Mouse (Mus musculus) heart, embryonic 15.5 days (tissue): Measurements from ENCODE around the gene Olfr141. TPM values are rescaled to one million over a fixed set of nuclear protein-coding genes. Genes with fewer than 3 reads are reported as not detected.

ENCODE experiments used
- ATAC-seq: fragments of 200-750 bp; cut with Nextera tagmentation; replicated peaks from 2 replicates; pipeline ENCODE4 v1.8.0; 2017; ENCODE audit warnings: low read depth, moderate TSS enrichment; ENCODE audit not compliant: insufficient number of reproducible peaks, insufficient read depth, low FRiP score
- H3K27ac ChIP-seq: fragments of 300-500 bp; sonication (generic); 2 replicates; pipeline ENCODE4 v1.5.1; 2015; ENCODE audit warnings: mild to moderate bottlenecking, inconsistent platforms
- H3K27me3 ChIP-seq: fragments of 300-500 bp; sonication (generic); 2 replicates; pipeline ENCODE4 v1.6.1; 2015; ENCODE audit warnings: inconsistent platforms
- H3K36me3 ChIP-seq: fragments of 300-500 bp; sonication (generic); 2 replicates; pipeline ENCODE4 v1.6.1; 2015; ENCODE audit warnings: mild to moderate bottlenecking, inconsistent platforms
- H3K4me1 ChIP-seq: fragments of 300-500 bp; sonication (generic); replicated peaks from 2 replicates; pipeline ENCODE4 v1.6.1; 2015; ENCODE audit warnings: inconsistent platforms
- H3K4me2 ChIP-seq: fragments of 300-500 bp; sonication (generic); 2 replicates; pipeline ENCODE4 v1.6.1; 2015; ENCODE audit warnings: inconsistent platforms, mild to moderate bottlenecking, moderate library complexity
- H3K4me3 ChIP-seq: fragments of 300-500 bp; sonication (generic); 2 replicates; pipeline ENCODE4 v1.5.1; 2015; ENCODE audit warnings: mild to moderate bottlenecking, inconsistent platforms
- H3K9ac ChIP-seq: fragments of 300-500 bp; sonication (generic); 2 replicates; pipeline ENCODE4 v1.6.1; 2015; ENCODE audit warnings: mild to moderate bottlenecking, inconsistent platforms
- H3K9me3 ChIP-seq: fragments of 300-500 bp; sonication (generic); replicated peaks from 2 replicates; pipeline ENCODE4 v1.6.1; 2016; ENCODE audit warnings: inconsistent platforms
- WGBS: fragments of 180-500 bp; shearing (Covaris S2); methylation state at CpG from one replicate; pipeline ENCODE4 v1.1.7; 2015; ENCODE audit warnings: mixed read lengths; 5-methylcytosine and 5-hydroxymethylcytosine counted together
- polyA plus RNA-seq: library from polyadenylated mRNA; unstranded; fragments of >200 nt; fragmentation: Nextera tagmentation; extraction: Ambion mirVana; gene quantifications from 2 replicates; pipeline ENCODE4 v1.2.1, GENCODE M21; 2015

Gene Olfr141
- not detected in 2 replicates for polyA plus RNA-seq

GRCm38 (mm10) chr2:86809918-86810317 lies at the start of gene Olfr141:
Gene Olfr141, minus strand, starts transcription at chr2:86810018.
- Histone ChIP-seq H3K36me3 (no peaks in the 10 kb centered on the region), H3K9me3 (no peaks in the 10 kb centered on the region), H3K27me3 (no peaks in the 10 kb centered on the region), H3K4me2 (no peak within 1 kb of the TSS), H3K27ac (no peak within 1 kb of the TSS), H3K9ac (no peak within 1 kb of the TSS), H3K4me3 (no peak within 1 kb of the TSS), H3K4me1 (no peaks in the 10 kb centered on the region)
- ATAC-seq, result no peak

GRCm38 (mm10) chr2:86851596-86851995 lies 41.8 kb upstream of the Olfr141 start, which contains the start of gene Olfr1095:
Gene Olfr1095, minus strand, starts transcription at chr2:86851696.
- H3K4me3 ChIP-seq, result no peak within 1 kb of the TSS
- H3K36me3 ChIP-seq, result no peaks in the 10 kb centered on the region
- ATAC-seq, result no peak
- H3K27me3 ChIP-seq, result no peaks in the 10 kb centered on the region
- H3K4me2 ChIP-seq, result no peak within 1 kb of the TSS
- no peaks in the 10 kb centered on the region for H3K9me3 ChIP-seq
- H3K27ac ChIP-seq, result no peak within 1 kb of the TSS
- no peaks in the 10 kb centered on the region for H3K4me1 ChIP-seq
- WGBS, result 84% methylated on average over 3 of the region's 3 CpGs
- H3K9ac ChIP-seq, result no peak within 1 kb of the TSS

DNA sequence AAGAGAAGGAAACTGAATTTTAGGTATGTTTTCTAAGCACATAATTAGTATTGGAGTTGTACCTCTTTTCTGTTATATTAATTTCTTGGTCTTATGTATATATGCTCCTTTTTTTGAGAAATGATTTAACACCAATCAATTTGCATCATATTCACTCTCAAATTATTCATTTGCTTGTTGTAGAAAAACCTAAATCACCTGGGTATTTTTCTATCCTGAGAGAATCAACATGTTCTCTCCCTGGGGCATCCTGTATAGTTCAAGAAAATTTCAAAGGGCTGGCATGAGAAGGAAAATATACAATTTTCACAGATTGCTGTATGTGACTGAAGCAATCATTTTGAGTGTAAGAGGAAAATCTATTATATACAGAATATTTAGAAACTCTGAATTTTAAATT lies 14.5 kb upstream of the Olfr141 start, which contains the start of gene Olfr1094:
TSS of gene Olfr1094 (plus strand) at position 301 of the 400 bp plus-strand sequence.
- Histone ChIP-seq H3K4me1 (no peaks in the 10 kb centered on the region), H3K4me2 (no peak within 1 kb of the TSS), H3K9me3 (no peaks in the 10 kb centered on the region), H3K9ac (no peak within 1 kb of the TSS), H3K27ac (no peak within 1 kb of the TSS), H3K4me3 (no peak within 1 kb of the TSS), H3K36me3 (no peaks in the 10 kb centered on the region), H3K27me3 (no peaks in the 10 kb centered on the region)
- no peak for ATAC-seq

GRCm38 (mm10) chr2:86782179-86782578 lies 27.6 kb downstream of the Olfr141 start, which contains the start of gene Olfr1093:
Gene Olfr1093, plus strand, starts transcription at chr2:86782479.
- no peak within 1 kb of the TSS for H3K9ac ChIP-seq
- no peak within 1 kb of the TSS for H3K27ac ChIP-seq
- H3K9me3 ChIP-seq, result no peaks in the 10 kb centered on the region
- 61% methylated on average over 2 of the region's 2 CpGs for WGBS
- no peaks in the 10 kb centered on the region for H3K27me3 ChIP-seq
- H3K4me1 ChIP-seq, result no peaks in the 10 kb centered on the region
- H3K4me3 ChIP-seq, result no peak within 1 kb of the TSS
- no peak for ATAC-seq
- H3K4me2 ChIP-seq, result no peak within 1 kb of the TSS
- H3K36me3 ChIP-seq, result no peaks in the 10 kb centered on the region

GRCm38 (mm10) chr2:86761050-86761449 lies 48.8 kb downstream of the Olfr141 start:
- ATAC-seq, result no peak
- Histone ChIP-seq H3K4me1 (no peaks in the 10 kb centered on the region), H3K27ac (no peak overlapping the region), H3K9ac (no peak overlapping the region), H3K4me3 (no peak overlapping the region), H3K27me3 (no peaks in the 10 kb centered on the region), H3K9me3 (no peaks in the 10 kb centered on the region), H3K4me2 (no peak overlapping the region), H3K36me3 (no peaks in the 10 kb centered on the region)
- 84% methylated on average over 6 of the region's 6 CpGs for WGBS

DNA sequence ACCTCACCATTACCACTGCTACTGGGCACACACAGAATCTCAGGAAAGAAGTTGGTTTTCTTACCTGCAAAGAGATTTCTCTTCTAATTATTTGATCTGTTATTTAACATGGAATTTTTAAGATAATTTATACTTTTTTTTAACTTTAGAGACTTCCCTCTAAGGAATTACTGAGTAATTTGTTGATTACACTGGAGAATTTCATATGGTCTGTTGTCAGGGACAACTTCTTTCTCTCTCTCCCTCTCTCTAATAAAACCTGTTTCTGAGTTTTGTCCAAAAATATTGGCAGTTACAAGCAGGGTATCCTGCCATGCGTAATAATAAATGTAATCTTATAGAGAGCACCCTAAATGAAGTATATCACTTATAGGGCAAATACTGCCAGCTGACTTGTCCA lies 50.9 kb downstream of the Olfr141 start, which contains the start of gene Olfr1090:
TSS of gene Olfr1090 (minus strand) at position 101 of the 400 bp plus-strand sequence.
- H3K4me1 ChIP-seq, result no peaks in the 10 kb centered on the region
- H3K4me3 ChIP-seq, result no peak within 1 kb of the TSS
- no peaks in the 10 kb centered on the region for H3K9me3 ChIP-seq
- no peaks in the 10 kb centered on the region for H3K36me3 ChIP-seq
- ATAC-seq, result no peak
- no peak within 1 kb of the TSS for H3K27ac ChIP-seq
- WGBS, result 82% methylated on average over 1 of the region's 1 CpGs
- no peaks in the 10 kb centered on the region for H3K27me3 ChIP-seq
- no peak within 1 kb of the TSS for H3K4me2 ChIP-seq
- no peak within 1 kb of the TSS for H3K9ac ChIP-seq

Other genes with a start within 250 kb of the Olfr141 start
- not detected in 2 replicates for gene Olfr1082, start 211.1 kb downstream of the Olfr141 start, polyA plus RNA-seq
- not detected in 2 replicates for gene Olfr1084, start 170.3 kb downstream of the Olfr141 start, polyA plus RNA-seq
- gene Olfr1085, start 148.0 kb downstream of the Olfr141 start, polyA plus RNA-seq, result not detected in 2 replicates
- not detected in 2 replicates for gene Olfr1086, start 129.9 kb downstream of the Olfr141 start, polyA plus RNA-seq
- gene Olfr1087, start 111.6 kb downstream of the Olfr141 start, polyA plus RNA-seq, result not detected in 2 replicates
- not detected in 2 replicates for gene Olfr1089, start 76.3 kb downstream of the Olfr141 start, polyA plus RNA-seq
- gene Olfr1090, start 51.0 kb downstream of the Olfr141 start, polyA plus RNA-seq, result not detected in 2 replicates
- not detected in 2 replicates for gene Olfr1093, start 27.5 kb downstream of the Olfr141 start, polyA plus RNA-seq
- not detected in 2 replicates for gene Olfr1094, start 14.6 kb upstream of the Olfr141 start, polyA plus RNA-seq
- not detected in 2 replicates for gene Olfr1095, start 41.7 kb upstream of the Olfr141 start, polyA plus RNA-seq
- gene Gm13723, start 64.8 kb upstream of the Olfr141 start, polyA plus RNA-seq, result not detected in 2 replicates
- gene Olfr1097, start 82.2 kb upstream of the Olfr141 start, polyA plus RNA-seq, result not detected in 2 replicates
- not detected in 2 replicates for gene Olfr1098, start 114.5 kb upstream of the Olfr141 start, polyA plus RNA-seq
- not detected in 2 replicates for gene Olfr1099, start 150.7 kb upstream of the Olfr141 start, polyA plus RNA-seq
- not detected in 2 replicates for gene Olfr1100, start 169.9 kb upstream of the Olfr141 start, polyA plus RNA-seq
- gene Olfr1101, start 181.2 kb upstream of the Olfr141 start, polyA plus RNA-seq, result not detected in 2 replicates
- gene Olfr1102, start 188.4 kb upstream of the Olfr141 start, polyA plus RNA-seq, result not detected in 2 replicates
- not detected in 2 replicates for gene Olfr1104, start 217.1 kb upstream of the Olfr141 start, polyA plus RNA-seq
- not detected in 2 replicates for gene Olfr1105, start 226.5 kb upstream of the Olfr141 start, polyA plus RNA-seq
- not detected in 2 replicates for gene Olfr1106, start 242.3 kb upstream of the Olfr141 start, polyA plus RNA-seq